Mouse (Mus musculus): ENCODE results near the gene Syndig1. TPM values are rescaled to one million over a fixed set of nuclear protein-coding genes. Genes with fewer than 3 reads are reported as not detected.

Syndig1 gene
- 0.12 and 0.35 TPM in 2 replicates for polyA plus RNA-seq (2012; rRNA removed)

GRCm38 (mm10) chr2:149828911-149829310 lies at the start of gene Syndig1:
Gene Syndig1, plus strand, starts transcription at chr2:149829211.
- Histone ChIP-seq H3K27ac (ENCODE audit: control insufficient read depth, insufficient read depth, low read depth, low read length) (no peak within 1 kb of the TSS), H3K4me3 (ENCODE audit: control insufficient read depth, low read depth, low read length) (no peak within 1 kb of the TSS), H3K27me3 (ENCODE audit: control insufficient read depth, insufficient read depth, low read length) (no peaks in the 10 kb centered on the region), H3K36me3 (ENCODE audit: control insufficient read depth, insufficient read depth, low read length) (no peaks in the 10 kb centered on the region), H3K4me1 (ENCODE audit: control insufficient read depth, insufficient read depth, low read length) (peaks cover 7% of the 10 kb centered on the region)
- TF ChIP-seq POLR2A (IDR thresholded peaks at IDR 0.05; ENCODE audit: control insufficient read depth, low read depth, low read length) = no peak
- no peak for TF ChIP-seq CTCF (IDR thresholded peaks at IDR 0.05; ENCODE audit: control insufficient read depth, insufficient read depth, insufficient replicate concordance, low read depth, low read length)

- H3K27ac ChIP-seq (ENCODE audit: control insufficient read depth, insufficient read depth, low read depth, low read length) = no peak overlapping the region
- H3K4me3 ChIP-seq (ENCODE audit: control insufficient read depth, low read depth, low read length) = no peak overlapping the region
- H3K36me3 ChIP-seq (ENCODE audit: control insufficient read depth, insufficient read depth, low read length) = no peaks in the 10 kb centered on the region
- TF ChIP-seq CTCF (IDR thresholded peaks at IDR 0.05; ENCODE audit: control insufficient read depth, insufficient read depth, insufficient replicate concordance, low read depth, low read length) = no peak
- H3K27me3 ChIP-seq (ENCODE audit: control insufficient read depth, insufficient read depth, low read length) = no peaks in the 10 kb centered on the region
- no peaks in the 10 kb centered on the region for H3K4me1 ChIP-seq (ENCODE audit: control insufficient read depth, insufficient read depth, low read length)
Observed at GRCm38 (mm10) chr2:149798613-149799012, 30.4 kb upstream of the Syndig1 start.

GRCm38 (mm10) chr2:149804599-149805140 lies 24.3 kb upstream of the Syndig1 start:
- no peak overlapping the region for H3K27ac ChIP-seq (ENCODE audit: control insufficient read depth, insufficient read depth, low read depth, low read length)
- TF ChIP-seq POLR2A (IDR thresholded peaks at IDR 0.05; ENCODE audit: control insufficient read depth, low read depth, low read length) = no peak
- no peak for TF ChIP-seq CTCF (IDR thresholded peaks at IDR 0.05; ENCODE audit: control insufficient read depth, insufficient read depth, insufficient replicate concordance, low read depth, low read length)
- H3K27me3 ChIP-seq (ENCODE audit: control insufficient read depth, insufficient read depth, low read length) = no peaks in the 10 kb centered on the region
- H3K36me3 ChIP-seq (ENCODE audit: control insufficient read depth, insufficient read depth, low read length) = no peaks in the 10 kb centered on the region
- H3K4me1 ChIP-seq (ENCODE audit: control insufficient read depth, insufficient read depth, low read length) = no peaks in the 10 kb centered on the region
- H3K4me3 ChIP-seq (ENCODE audit: control insufficient read depth, low read depth, low read length) = no peak overlapping the region

- Histone ChIP-seq H3K27me3 (ENCODE audit: control insufficient read depth, insufficient read depth, low read length) (no peaks in the 10 kb centered on the region), H3K4me3 (ENCODE audit: control insufficient read depth, low read depth, low read length) (no peak overlapping the region), H3K36me3 (ENCODE audit: control insufficient read depth, insufficient read depth, low read length) (no peaks in the 10 kb centered on the region), H3K27ac (ENCODE audit: control insufficient read depth, insufficient read depth, low read depth, low read length) (no peak overlapping the region), H3K4me1 (ENCODE audit: control insufficient read depth, insufficient read depth, low read length) (no peaks in the 10 kb centered on the region)
- TF ChIP-seq CTCF (IDR thresholded peaks at IDR 0.05; ENCODE audit: control insufficient read depth, insufficient read depth, insufficient replicate concordance, low read depth, low read length) (no peak), POLR2A (IDR thresholded peaks at IDR 0.05; ENCODE audit: control insufficient read depth, low read depth, low read length) (no peak)
Observed at GRCm38 (mm10) chr2:149805256-149805655, 23.8 kb upstream of the Syndig1 start.

- no peak overlapping the region for H3K27ac ChIP-seq (ENCODE audit: control insufficient read depth, insufficient read depth, low read depth, low read length)
- TF ChIP-seq CTCF (IDR thresholded peaks at IDR 0.05; ENCODE audit: control insufficient read depth, insufficient read depth, insufficient replicate concordance, low read depth, low read length) = no peak
- TF ChIP-seq POLR2A (IDR thresholded peaks at IDR 0.05; ENCODE audit: control insufficient read depth, low read depth, low read length) = no peak
- H3K27me3 ChIP-seq (ENCODE audit: control insufficient read depth, insufficient read depth, low read length) = no peaks in the 10 kb centered on the region
- H3K36me3 ChIP-seq (ENCODE audit: control insufficient read depth, insufficient read depth, low read length) = no peaks in the 10 kb centered on the region
- H3K4me1 ChIP-seq (ENCODE audit: control insufficient read depth, insufficient read depth, low read length) = no peaks in the 10 kb centered on the region
- H3K4me3 ChIP-seq (ENCODE audit: control insufficient read depth, low read depth, low read length) = no peak overlapping the region
Observed at GRCm38 (mm10) chr2:149812899-149813298, 16.1 kb upstream of the Syndig1 start.

- Histone ChIP-seq H3K36me3 (ENCODE audit: control insufficient read depth, insufficient read depth, low read length) (no peaks in the 10 kb centered on the region), H3K4me3 (ENCODE audit: control insufficient read depth, low read depth, low read length) (no peak overlapping the region), H3K4me1 (ENCODE audit: control insufficient read depth, insufficient read depth, low read length) (no peaks in the 10 kb centered on the region), H3K27me3 (ENCODE audit: control insufficient read depth, insufficient read depth, low read length) (no peaks in the 10 kb centered on the region), H3K27ac (ENCODE audit: control insufficient read depth, insufficient read depth, low read depth, low read length) (no peak overlapping the region)
- TF ChIP-seq POLR2A (IDR thresholded peaks at IDR 0.05; ENCODE audit: control insufficient read depth, low read depth, low read length) (no peak), CTCF (IDR thresholded peaks at IDR 0.05; ENCODE audit: control insufficient read depth, insufficient read depth, insufficient replicate concordance, low read depth, low read length) (no peak)
Observed at GRCm38 (mm10) chr2:149818395-149818794, 10.6 kb upstream of the Syndig1 start.

GRCm38 (mm10) chr2:149819751-149820150 lies 9.3 kb upstream of the Syndig1 start:
- no peak overlapping the region for H3K4me3 ChIP-seq (ENCODE audit: control insufficient read depth, low read depth, low read length)
- no peaks in the 10 kb centered on the region for H3K27me3 ChIP-seq (ENCODE audit: control insufficient read depth, insufficient read depth, low read length)
- no peak for TF ChIP-seq POLR2A (IDR thresholded peaks at IDR 0.05; ENCODE audit: control insufficient read depth, low read depth, low read length)
- no peak for TF ChIP-seq CTCF (IDR thresholded peaks at IDR 0.05; ENCODE audit: control insufficient read depth, insufficient read depth, insufficient replicate concordance, low read depth, low read length)
- H3K36me3 ChIP-seq (ENCODE audit: control insufficient read depth, insufficient read depth, low read length) = no peaks in the 10 kb centered on the region
- no peak overlapping the region for H3K27ac ChIP-seq (ENCODE audit: control insufficient read depth, insufficient read depth, low read depth, low read length)
- no peaks in the 10 kb centered on the region for H3K4me1 ChIP-seq (ENCODE audit: control insufficient read depth, insufficient read depth, low read length)

- Histone ChIP-seq H3K4me3 (ENCODE audit: control insufficient read depth, low read depth, low read length) (no peak overlapping the region), H3K36me3 (ENCODE audit: control insufficient read depth, insufficient read depth, low read length) (no peaks in the 10 kb centered on the region), H3K27ac (ENCODE audit: control insufficient read depth, insufficient read depth, low read depth, low read length) (no peak overlapping the region), H3K4me1 (ENCODE audit: control insufficient read depth, insufficient read depth, low read length) (no peaks in the 10 kb centered on the region), H3K27me3 (ENCODE audit: control insufficient read depth, insufficient read depth, low read length) (no peaks in the 10 kb centered on the region)
- TF ChIP-seq CTCF (IDR thresholded peaks at IDR 0.05; ENCODE audit: control insufficient read depth, insufficient read depth, insufficient replicate concordance, low read depth, low read length) (no peak), POLR2A (IDR thresholded peaks at IDR 0.05; ENCODE audit: control insufficient read depth, low read depth, low read length) (no peak)
Observed at GRCm38 (mm10) chr2:149820201-149820600, 8.8 kb upstream of the Syndig1 start.

Measured in testis, adult 2 months (tissue).